Mouse (Mus musculus): Measurements from ENCODE around the gene Scgb1a1. TPM values are rescaled to one million over a fixed set of nuclear protein-coding genes. Genes with fewer than 3 reads are reported as not detected.

Gene Scgb1a1
- total RNA-seq, 2 experiments from 2014 or later = not detected

GRCm38 (mm10) chr19:9048981-9049687, 38.6 kb downstream of the Scgb1a1 start:
- intact Hi-C loops (cut with DNase I) = no loop called here
- DNase-seq = no peak

DNA sequence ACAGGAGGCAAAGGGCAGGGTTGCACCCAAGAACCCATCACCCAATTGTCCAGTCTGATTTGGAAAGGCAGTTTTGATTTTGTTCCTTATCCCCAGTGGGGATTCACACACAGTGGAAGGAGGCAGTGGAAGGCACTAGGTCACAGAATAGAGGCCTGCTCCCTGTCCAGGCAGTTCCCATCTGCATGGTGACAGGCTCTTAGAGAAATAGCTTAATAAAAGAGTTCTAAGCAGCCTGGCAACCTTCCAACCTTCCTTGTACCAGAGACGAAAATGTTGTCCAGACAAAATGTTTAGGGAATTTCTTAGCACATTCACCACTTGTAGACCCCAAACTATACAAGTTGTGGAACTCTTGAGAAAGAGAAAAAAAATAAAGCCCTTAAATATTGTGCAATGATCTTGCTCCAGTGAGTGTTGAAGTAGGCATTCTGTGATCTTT, 39.8 kb downstream of the Scgb1a1 start:
- intact Hi-C loops (cut with DNase I) = no loop called here
- no peak for DNase-seq

DNA sequence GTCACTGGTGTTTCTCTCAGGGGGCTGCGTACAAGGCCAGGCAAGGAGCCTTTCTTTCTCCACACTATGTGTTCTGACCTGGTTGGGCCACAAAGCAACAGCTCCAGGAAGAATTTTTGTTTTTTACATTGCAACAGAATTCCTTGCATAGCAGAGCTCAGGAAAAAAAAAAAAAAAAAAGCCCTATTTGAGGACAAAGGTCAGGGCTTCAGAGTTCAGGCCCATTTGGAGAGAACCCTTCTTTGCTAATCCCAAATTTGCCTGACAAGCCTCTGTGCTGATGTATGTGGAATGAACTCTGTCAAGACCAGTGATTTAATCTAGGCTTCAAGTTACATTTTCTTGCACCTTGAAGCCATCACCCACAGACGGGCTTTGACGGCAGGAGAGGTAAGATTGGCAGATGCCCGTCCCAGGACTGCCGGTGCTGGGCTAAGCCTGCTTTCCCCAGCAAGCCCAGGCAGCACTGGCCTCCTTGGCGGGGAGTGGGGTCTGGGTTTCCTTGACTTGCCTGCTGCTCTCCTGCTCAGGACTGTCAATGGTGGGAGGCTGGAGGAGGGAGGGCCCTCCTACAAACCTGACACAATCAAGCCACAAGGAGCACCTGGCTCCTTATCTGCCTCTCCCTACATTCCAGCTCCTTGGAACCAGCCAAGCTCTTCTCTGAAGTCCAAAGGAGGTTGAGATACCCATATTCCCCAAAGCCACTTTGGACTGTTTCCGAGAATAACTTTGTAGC, 40.4 kb downstream of the Scgb1a1 start:
- intact Hi-C loops (cut with DNase I) = no loop called here
- DNase-seq = no peak

- no peak for DNase-seq
- intact Hi-C loops (cut with DNase I) = no loop called here
These were observed 43.5 kb downstream of the Scgb1a1 start for GRCm38 (mm10) chr19:9044291-9044690.

DNA sequence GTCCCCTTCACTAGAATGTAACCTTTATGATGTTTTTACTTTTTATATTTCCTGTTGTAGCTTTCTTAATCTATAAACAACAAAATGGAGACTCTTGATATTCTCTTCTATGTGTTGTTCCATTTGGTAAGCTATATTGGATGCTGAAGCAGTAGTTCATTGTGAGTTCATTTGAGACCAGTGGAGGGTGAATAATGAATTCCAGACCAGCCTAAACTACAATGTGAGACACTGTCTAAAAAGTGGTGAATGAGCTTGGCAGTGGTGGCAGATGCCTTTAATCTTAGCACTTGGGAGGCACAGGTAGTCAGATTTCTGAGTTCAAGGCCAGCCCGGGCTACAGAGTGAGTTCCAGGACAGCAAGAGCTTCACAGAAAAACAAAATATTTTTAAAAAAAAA, 44.6 kb downstream of the Scgb1a1 start:
- no peak for DNase-seq
- intact Hi-C loops (cut with DNase I) = no loop called here

- intact Hi-C loops (cut with DNase I) = no loop called here
- no peak for DNase-seq
These were observed 46.7 kb downstream of the Scgb1a1 start for GRCm38 (mm10) chr19:9041074-9041473.

GRCm38 (mm10) chr19:9040649-9041048, 47.1 kb downstream of the Scgb1a1 start:
- intact Hi-C loops (cut with DNase I) = no loop called here
- DNase-seq = no peak

GRCm38 (mm10) chr19:9039928-9040327, 47.8 kb downstream of the Scgb1a1 start:
- intact Hi-C loops (cut with DNase I) = no loop called here
- no peak for DNase-seq

DNA sequence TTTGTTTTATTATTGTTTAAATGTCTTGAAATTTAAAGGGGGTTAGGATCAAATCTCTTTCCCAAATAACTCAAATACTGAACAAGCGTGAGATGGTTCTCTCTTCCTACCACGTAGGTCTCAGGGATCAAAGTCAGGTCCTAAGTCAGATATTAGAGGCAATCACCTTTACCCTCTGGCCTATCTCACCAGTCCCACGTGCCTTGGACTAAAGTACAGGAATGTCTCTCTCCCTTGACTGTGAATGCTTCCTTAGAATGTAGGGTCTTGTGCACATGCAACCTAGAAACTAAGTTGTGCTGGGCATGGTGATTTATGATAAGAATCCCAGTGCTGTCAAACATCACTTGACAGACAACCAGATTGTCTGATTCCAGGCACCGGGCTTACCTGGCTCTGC, 48.5 kb downstream of the Scgb1a1 start:
- intact Hi-C loops (cut with DNase I) = no loop called here
- DNase-seq = no peak

DNA sequence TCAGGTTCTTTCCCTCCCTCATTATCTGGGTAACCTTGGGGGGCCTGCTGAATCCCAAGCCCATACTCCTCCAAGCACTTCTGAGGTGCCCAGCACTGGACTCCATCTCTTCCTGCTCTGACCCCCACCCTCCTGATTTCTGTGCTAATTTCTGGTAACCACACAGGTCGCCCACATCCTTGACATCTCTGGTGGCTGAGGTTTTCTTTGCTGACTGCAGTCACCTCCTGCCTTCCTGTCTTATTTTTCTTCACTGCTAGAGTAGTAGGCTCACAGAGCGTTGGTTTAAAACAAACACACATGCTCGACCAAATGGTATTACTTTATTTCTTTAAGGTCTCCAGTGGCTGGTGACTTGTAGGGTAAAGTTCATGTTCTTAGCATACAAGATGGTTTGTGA, 49.6 kb downstream of the Scgb1a1 start:
- intact Hi-C loops (cut with DNase I) = no loop called here
- no peak for DNase-seq

GRCm38 (mm10) chr19:9035101-9035500, 52.7 kb downstream of the Scgb1a1 start:
- intact Hi-C loops (cut with DNase I) = no loop called here

DNA sequence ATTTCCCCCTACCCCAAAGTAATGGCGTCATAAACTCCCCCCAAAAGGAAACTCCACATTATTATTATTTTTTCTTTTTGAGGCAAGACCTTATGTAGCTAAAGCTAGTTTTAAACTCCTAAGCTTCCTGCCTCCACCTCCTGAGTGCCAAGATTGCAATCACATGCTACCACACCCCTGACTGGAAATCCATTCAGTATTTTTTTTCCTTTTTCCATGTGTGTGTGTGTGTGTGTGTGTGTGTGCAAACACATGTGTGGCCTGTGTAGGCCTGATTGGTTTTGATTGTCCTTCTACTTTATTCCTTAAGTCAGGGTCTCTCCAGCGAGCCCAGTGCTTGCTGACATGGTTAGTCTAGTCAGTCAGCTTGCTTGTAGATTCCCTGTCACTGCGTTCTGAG, 53.3 kb downstream of the Scgb1a1 start:
- intact Hi-C loops (cut with DNase I) = no loop called here
- DNase-seq = no peak

More at GRCm38 (mm10) chr19:9035101-9035500, 52.7 kb downstream of the Scgb1a1 start:
- no peak for DNase-seq

Other genes starting within 250 kb of the Scgb1a1 start
- gene Gng3, start 248.8 kb downstream of the Scgb1a1 start, total RNA-seq (2021) = not detected
- gene Lrrn4cl, start 237.2 kb downstream of the Scgb1a1 start, total RNA-seq (2021) = 1 to 10 TPM; 5.8 to 8.8 TPM
- 100 to 1,000 TPM; 197 to 321 TPM for gene Ubxn1, start 216.5 kb downstream of the Scgb1a1 start, total RNA-seq (2021)
- 10 to 100 TPM; 56.4 to 67.2 TPM for gene Uqcc3, start 207.0 kb downstream of the Scgb1a1 start, total RNA-seq (2021)
- gene Lbhd1, start 204.2 kb downstream of the Scgb1a1 start, total RNA-seq (2021) = 1 to 10 TPM; 3.5 TPM
- gene Gm49403, start 204.0 kb downstream of the Scgb1a1 start, total RNA-seq (2021) = not detected
- 10 to 100 TPM; 15.6 to 17.1 TPM for gene 1810009A15Rik, start 199.1 kb downstream of the Scgb1a1 start, total RNA-seq (2021)
- gene Gm49416, start 199.0 kb downstream of the Scgb1a1 start, total RNA-seq (2021) = under 1 TPM in 1 of 2 experiments, not detected in 1; 0.84 TPM
- 1 to 10 TPM; 8.4 to 9.4 TPM for gene Ints5, start 195.0 kb downstream of the Scgb1a1 start, total RNA-seq (2021)
- gene Ganab, start 189.9 kb downstream of the Scgb1a1 start, total RNA-seq (2021) = 10 to 100 TPM; 19.3 to 19.9 TPM
- gene B3gat3, start 167.6 kb downstream of the Scgb1a1 start, total RNA-seq (2021) = 10 to 100 TPM; 28.3 to 31.2 TPM
- gene Rom1, start 158.6 kb downstream of the Scgb1a1 start, total RNA-seq (2021) = 10 to 100 TPM in 1 of 2 experiments, 1 to 10 TPM in 1; 6.9 to 11.0 TPM
- gene Eml3, start 158.4 kb downstream of the Scgb1a1 start, total RNA-seq (2021) = 1 to 10 TPM; 5.1 to 7.3 TPM
- gene Mta2, start 146.1 kb downstream of the Scgb1a1 start, total RNA-seq (2021) = 10 to 100 TPM; 19.4 to 24.1 TPM
- gene Tut1, start 134.1 kb downstream of the Scgb1a1 start, total RNA-seq (2021) = 1 to 10 TPM; 6.0 to 7.7 TPM
- 100 to 1,000 TPM; 441 to 447 TPM for gene Eef1g, start 120.9 kb downstream of the Scgb1a1 start, total RNA-seq (2021)
- gene Ahnak, start 98.7 kb downstream of the Scgb1a1 start, total RNA-seq (2021) = 100 to 1,000 TPM; 171 to 208 TPM
- 10 to 100 TPM; 30.2 to 32.2 TPM for gene Asrgl1, start 47.7 kb upstream of the Scgb1a1 start, total RNA-seq (2021)